Mouse (Mus musculus): ENCODE data around the gene Slc4a4. TPM values are rescaled to one million over a fixed set of nuclear protein-coding genes. Genes with fewer than 3 reads are reported as not detected.

Slc4a4 gene
- total and polyA plus RNA-seq, 2 experiments: 12.0 to 30.2 TPM

DNA sequence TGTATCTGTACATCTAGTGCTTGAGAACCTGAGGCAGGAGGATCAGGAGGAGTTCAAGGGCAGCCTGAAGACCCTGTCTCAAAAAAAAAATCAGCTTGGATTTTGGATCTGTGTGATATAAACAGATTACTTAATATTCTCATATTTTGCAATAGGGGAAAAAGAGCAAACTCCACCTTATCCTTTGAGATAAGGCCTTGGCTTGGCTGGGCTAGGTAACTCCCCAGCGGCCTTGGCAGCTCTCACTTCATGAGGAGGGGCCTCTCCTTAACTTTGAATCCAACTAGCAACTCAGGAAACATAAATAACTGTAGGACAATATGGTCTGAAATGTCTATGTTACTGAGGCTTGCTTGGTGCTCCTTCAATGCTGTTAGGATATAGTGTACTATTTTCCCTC lies 51.6 kb downstream of the Slc4a4 start:
- Histone ChIP-seq H3K27me3 (ENCODE audit: control insufficient read depth, insufficient read depth, low read length) (no peaks in the 10 kb centered on the region), H3K9ac (ENCODE audit: low read depth, low read length) (no peak overlapping the region), H3K27ac (replicated peaks; ENCODE audit: insufficient read depth, low read depth, low read length) (peak overlapping the region; percentile 92), H3K36me3 (ENCODE audit: control insufficient read depth, insufficient read depth, low read length) (no peaks in the 10 kb centered on the region), H3K4me3 (ENCODE audit: insufficient read depth, low read depth, low read length) (no peak overlapping the region), H3K79me2 (ENCODE audit: control insufficient read depth, insufficient read depth, low read length) (peaks cover 13% of the 10 kb centered on the region; the same call in 1 of the 2 replicates), H3K4me1 (ENCODE audit: control insufficient read depth, insufficient read depth, low read length) (peaks cover 26% of the 10 kb centered on the region)
- WGBS: 16% methylated on average over 1 of the region's 1 CpGs
- TF ChIP-seq POLR2A (IDR thresholded peaks at IDR 0.05; ENCODE audit: extremely low read depth, insufficient read depth, low read length) (no peak), CTCF (IDR thresholded peaks at IDR 0.05; ENCODE audit: low read depth, low read length) (no peak)
- DNase-seq (ENCODE audit: extremely low read depth, low read depth, low spot score): peak; percentile 94

DNA sequence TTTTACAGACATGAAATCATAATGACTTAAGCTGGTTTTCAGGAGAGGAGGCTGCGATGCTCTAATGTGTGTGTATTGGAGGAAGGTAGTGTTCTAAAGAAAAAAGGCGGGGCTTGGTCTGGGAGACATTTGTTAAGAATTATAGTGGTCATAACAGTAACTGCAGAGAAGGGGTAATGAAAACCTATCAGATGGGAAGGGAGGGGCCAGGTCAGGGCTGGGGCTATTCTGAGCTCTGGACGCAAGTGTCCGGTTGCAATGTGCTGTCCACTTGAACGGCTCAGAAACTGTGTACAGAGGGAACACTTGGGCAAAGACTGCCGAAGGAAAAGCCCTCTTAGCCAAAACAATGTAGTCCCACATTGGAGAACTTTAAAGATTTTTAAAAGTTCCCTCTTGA lies 52.5 kb downstream of the Slc4a4 start:
- H3K27ac ChIP-seq (replicated peaks; ENCODE audit: insufficient read depth, low read depth, low read length): peak overlapping the region; percentile 88
- peaks cover 13% of the 10 kb centered on the region; the same call in 1 of the 2 replicates for H3K79me2 ChIP-seq (ENCODE audit: control insufficient read depth, insufficient read depth, low read length)
- H3K4me1 ChIP-seq (ENCODE audit: control insufficient read depth, insufficient read depth, low read length): peaks cover 26% of the 10 kb centered on the region
- DNase-seq (ENCODE audit: extremely low read depth, low read depth, low spot score): peak; percentile 79
- no peak for TF ChIP-seq POLR2A (IDR thresholded peaks at IDR 0.05; ENCODE audit: extremely low read depth, insufficient read depth, low read length)
- no peak for TF ChIP-seq CTCF (IDR thresholded peaks at IDR 0.05; ENCODE audit: low read depth, low read length)
- H3K9ac ChIP-seq (ENCODE audit: low read depth, low read length): peak overlapping the region; percentile 46; the same call in 1 of the 2 replicates
- H3K4me3 ChIP-seq (ENCODE audit: insufficient read depth, low read depth, low read length): no peak overlapping the region
- no peaks in the 10 kb centered on the region for H3K27me3 ChIP-seq (ENCODE audit: control insufficient read depth, insufficient read depth, low read length)
- WGBS: 30% methylated on average over 6 of the region's 6 CpGs
- no peaks in the 10 kb centered on the region for H3K36me3 ChIP-seq (ENCODE audit: control insufficient read depth, insufficient read depth, low read length)

DNA sequence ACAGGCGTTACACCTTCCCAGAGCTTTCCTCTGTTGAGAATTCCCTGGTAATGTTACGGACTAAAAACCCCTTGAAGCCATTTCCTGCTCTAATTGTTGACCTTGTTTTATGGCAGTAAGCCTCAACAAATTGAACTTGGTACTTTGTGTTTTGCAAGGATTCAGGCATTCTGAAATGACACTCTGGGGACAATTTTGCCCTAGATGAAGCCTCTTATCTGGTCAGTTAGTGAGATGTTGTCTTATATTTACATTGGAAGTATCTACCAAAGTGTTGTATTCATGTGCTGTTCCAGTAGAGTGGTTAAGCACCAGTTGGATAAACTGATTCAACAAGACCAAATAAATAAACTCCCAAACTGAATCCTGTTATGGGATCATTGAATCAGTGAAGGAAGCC lies 53.2 kb downstream of the Slc4a4 start:
- Histone ChIP-seq H3K4me3 (ENCODE audit: insufficient read depth, low read depth, low read length) (no peak overlapping the region), H3K36me3 (ENCODE audit: control insufficient read depth, insufficient read depth, low read length) (no peaks in the 10 kb centered on the region), H3K9ac (ENCODE audit: low read depth, low read length) (peak overlapping the region; percentile 46), H3K4me1 (ENCODE audit: control insufficient read depth, insufficient read depth, low read length) (peaks cover 26% of the 10 kb centered on the region), H3K79me2 (ENCODE audit: control insufficient read depth, insufficient read depth, low read length) (peaks cover 15% of the 10 kb centered on the region; the same call in 1 of the 2 replicates), H3K27ac (replicated peaks; ENCODE audit: insufficient read depth, low read depth, low read length) (peak overlapping the region; percentile 88), H3K27me3 (ENCODE audit: control insufficient read depth, insufficient read depth, low read length) (no peaks in the 10 kb centered on the region)
- 19% methylated on average over 2 of the region's 2 CpGs for WGBS
- TF ChIP-seq POLR2A (IDR thresholded peaks at IDR 0.05; ENCODE audit: extremely low read depth, insufficient read depth, low read length): no peak
- TF ChIP-seq CTCF (IDR thresholded peaks at IDR 0.05; ENCODE audit: low read depth, low read length): no peak
- DNase-seq (ENCODE audit: extremely low read depth, low read depth, low spot score): peak; percentile 100

DNA sequence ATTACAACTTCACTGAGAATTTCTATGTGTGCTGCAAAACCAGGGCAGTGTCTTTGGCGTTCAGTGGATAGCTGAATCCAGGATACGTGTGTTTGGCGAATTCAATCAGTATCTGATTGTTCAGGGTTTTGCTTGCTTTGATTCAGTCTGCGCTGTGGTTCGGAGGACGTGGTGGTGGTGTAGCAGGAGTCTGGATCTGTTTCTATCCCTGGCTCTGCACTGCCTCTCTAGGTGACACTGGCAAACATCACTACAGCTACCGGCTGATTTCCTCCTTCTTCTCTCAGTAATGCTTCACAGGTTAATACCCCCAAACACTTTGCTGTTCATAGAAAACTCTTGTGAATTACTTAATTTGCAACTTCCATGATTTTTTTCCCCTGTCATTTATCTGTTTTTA lies 55.3 kb downstream of the Slc4a4 start:
- Histone ChIP-seq H3K27me3 (ENCODE audit: control insufficient read depth, insufficient read depth, low read length) (no peaks in the 10 kb centered on the region), H3K79me2 (ENCODE audit: control insufficient read depth, insufficient read depth, low read length) (peaks cover 18% of the 10 kb centered on the region; the same call in 1 of the 2 replicates), H3K4me1 (ENCODE audit: control insufficient read depth, insufficient read depth, low read length) (peaks cover 23% of the 10 kb centered on the region), H3K36me3 (ENCODE audit: control insufficient read depth, insufficient read depth, low read length) (no peaks in the 10 kb centered on the region), H3K9ac (ENCODE audit: low read depth, low read length) (no peak overlapping the region), H3K27ac (replicated peaks; ENCODE audit: insufficient read depth, low read depth, low read length) (no peak overlapping the region), H3K4me3 (ENCODE audit: insufficient read depth, low read depth, low read length) (no peak overlapping the region)
- 87% methylated on average over 7 of the region's 7 CpGs for WGBS
- no peak for DNase-seq (ENCODE audit: extremely low read depth, low read depth, low spot score)
- TF ChIP-seq POLR2A (IDR thresholded peaks at IDR 0.05; ENCODE audit: extremely low read depth, insufficient read depth, low read length) (no peak), CTCF (IDR thresholded peaks at IDR 0.05; ENCODE audit: low read depth, low read length) (no peak)

DNA sequence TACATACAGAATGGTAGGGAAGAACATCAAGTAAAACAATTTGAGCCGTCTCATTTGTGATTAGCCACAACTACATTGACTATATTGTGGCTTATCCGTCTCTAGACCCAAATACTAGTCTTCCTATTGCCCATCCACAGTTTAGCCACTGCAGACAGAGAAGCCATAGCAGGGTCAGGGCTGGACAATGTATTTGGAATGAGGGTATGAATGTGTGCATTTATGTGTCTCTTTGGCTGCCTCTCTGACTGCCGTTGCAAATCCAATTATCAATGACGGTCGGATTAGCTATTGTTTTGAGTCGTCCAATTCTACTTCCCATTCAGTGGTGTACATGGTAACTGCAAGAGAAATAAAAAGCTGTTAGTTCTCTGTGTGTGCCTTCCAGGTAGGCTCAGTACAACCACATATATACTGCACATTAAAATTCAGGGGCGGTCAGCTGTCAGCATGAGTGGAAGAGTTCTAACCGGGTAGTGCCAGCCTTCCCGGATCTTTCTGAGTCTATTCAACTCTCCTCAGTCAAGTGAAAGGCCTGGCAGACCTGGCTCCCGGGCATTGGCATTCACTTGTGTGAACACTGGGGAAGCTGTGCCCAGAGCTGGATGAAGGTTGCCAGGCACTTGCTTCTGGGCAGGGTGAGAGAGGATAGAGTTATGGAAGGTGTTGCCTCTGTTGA lies 59.2 kb downstream of the Slc4a4 start:
- peaks cover 13% of the 10 kb centered on the region; the same call in 1 of the 2 replicates for H3K79me2 ChIP-seq (ENCODE audit: control insufficient read depth, insufficient read depth, low read length)
- no peak overlapping the region for H3K4me3 ChIP-seq (ENCODE audit: insufficient read depth, low read depth, low read length)
- no peaks in the 10 kb centered on the region for H3K27me3 ChIP-seq (ENCODE audit: control insufficient read depth, insufficient read depth, low read length)
- H3K4me1 ChIP-seq (ENCODE audit: control insufficient read depth, insufficient read depth, low read length): 0 out of 2 replicates have a peak, but pooled peaks cover under 1% of the 10 kb centered on the region
- 81% methylated on average over 10 of the region's 10 CpGs for whole genome bisulfite sequencing
- no peak for TF ChIP-seq CTCF (IDR thresholded peaks at IDR 0.05; ENCODE audit: low read depth, low read length)
- TF ChIP-seq POLR2A (IDR thresholded peaks at IDR 0.05; ENCODE audit: extremely low read depth, insufficient read depth, low read length): no peak
- H3K27ac ChIP-seq (replicated peaks; ENCODE audit: insufficient read depth, low read depth, low read length): no peak overlapping the region
- DNase-seq (ENCODE audit: extremely low read depth, low read depth, low spot score): no peak
- no peak overlapping the region for H3K9ac ChIP-seq (ENCODE audit: low read depth, low read length)
- H3K36me3 ChIP-seq (ENCODE audit: control insufficient read depth, insufficient read depth, low read length): no peaks in the 10 kb centered on the region

DNA sequence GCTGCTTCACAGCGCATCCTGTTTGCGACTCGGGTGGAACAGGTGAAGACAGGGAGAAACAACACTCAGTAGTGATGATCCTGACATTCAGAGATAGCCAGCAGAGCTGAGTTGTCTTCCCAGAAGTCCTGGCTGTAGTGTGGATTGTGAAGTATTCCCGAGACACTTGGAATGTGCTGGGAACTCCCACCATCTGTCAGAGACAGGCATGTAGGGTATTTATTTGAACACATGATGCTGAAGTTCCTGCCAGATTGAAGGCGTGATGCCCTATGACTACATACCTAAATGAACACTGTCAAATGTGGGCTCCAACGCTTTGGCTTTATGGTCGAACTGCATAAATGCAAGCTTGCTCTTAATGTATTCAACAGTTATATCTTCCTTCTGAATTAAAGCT lies 63.7 kb downstream of the Slc4a4 start:
- Histone ChIP-seq H3K79me2 (ENCODE audit: control insufficient read depth, insufficient read depth, low read length) (peaks cover 4% of the 10 kb centered on the region; the same call in 1 of the 2 replicates), H3K9ac (ENCODE audit: low read depth, low read length) (no peak overlapping the region), H3K36me3 (ENCODE audit: control insufficient read depth, insufficient read depth, low read length) (peaks cover 3% of the 10 kb centered on the region; the same call in 1 of the 2 replicates), H3K27me3 (ENCODE audit: control insufficient read depth, insufficient read depth, low read length) (no peaks in the 10 kb centered on the region), H3K4me3 (ENCODE audit: insufficient read depth, low read depth, low read length) (no peak overlapping the region), H3K27ac (replicated peaks; ENCODE audit: insufficient read depth, low read depth, low read length) (no peak overlapping the region), H3K4me1 (ENCODE audit: control insufficient read depth, insufficient read depth, low read length) (peaks cover 7% of the 10 kb centered on the region; the same call in 1 of the 2 replicates)
- DNase-seq (ENCODE audit: extremely low read depth, low read depth, low spot score): no peak
- 94% methylated on average over 7 of the region's 7 CpGs for WGBS
- TF ChIP-seq POLR2A (IDR thresholded peaks at IDR 0.05; ENCODE audit: extremely low read depth, insufficient read depth, low read length): no peak
- TF ChIP-seq CTCF (IDR thresholded peaks at IDR 0.05; ENCODE audit: low read depth, low read length): no peak
